In genomic region chr4:47603378-47603777, GRCm38 (mm10) we compare ENCODE assay signal across 7 mouse cellular contexts.
DNase-seq lines count a peak whose midpoint lies in the region; ATAC-seq and TF ChIP-seq lines count a peak whose summit lies in the region.

No protein-coding gene starts in this region.

- H3K4me2 ChIP-seq in hindbrain, embryonic 11.5 days (replicated peaks; ENCODE audit: low read depth, low read length), result peak overlapping the region; percentile 18; the same call in 1 of the 2 replicates
- H3K4me2 ChIP-seq in midbrain, postnatal 0 days (ENCODE audit: low read depth, low read length, poor library complexity, severe bottlenecking), result peak overlapping the region; percentile 41

- H3K27ac ChIP-seq in embryonic fibroblast, embryonic 13.5 days (ENCODE audit: insufficient read depth, low read length), result peak overlapping the region; percentile 7
- no peak overlapping the region for H3K27ac ChIP-seq in hindbrain, embryonic 11.5 days (ENCODE audit: low read depth, low read length)
- H3K27ac ChIP-seq in midbrain, postnatal 0 days (ENCODE audit: low read depth, low read length), result no peak overlapping the region

- peaks cover 9% of the 10 kb centered on the region for H3K4me1 ChIP-seq in embryonic fibroblast, embryonic 13.5 days (ENCODE audit: control insufficient read depth, insufficient read depth, low read length)
- H3K4me1 ChIP-seq in hindbrain, embryonic 11.5 days (replicated peaks; ENCODE audit: control insufficient read depth, insufficient read depth, low read length), result no peaks in the 10 kb centered on the region
- H3K4me1 ChIP-seq in midbrain, postnatal 0 days (ENCODE audit: insufficient read depth, low read length), result no peaks in the 10 kb centered on the region

- peak overlapping the region; percentile 10; the same call in 1 of the 2 replicates for H3K4me3 ChIP-seq in embryonic fibroblast, embryonic 13.5 days (ENCODE audit: insufficient read depth, low read length)
- H3K4me3 ChIP-seq in hindbrain, embryonic 11.5 days (ENCODE audit: low read depth, low read length), result no peak overlapping the region
- H3K4me3 ChIP-seq in midbrain, postnatal 0 days (ENCODE audit: low read depth, low read length), result peak overlapping the region; percentile 11; the same call in 1 of the 2 replicates

- no peaks in the 10 kb centered on the region for H3K36me3 ChIP-seq in hindbrain, embryonic 11.5 days (ENCODE audit: control insufficient read depth, insufficient read depth, low read length)
- no peaks in the 10 kb centered on the region for H3K36me3 ChIP-seq in midbrain, postnatal 0 days (ENCODE audit: insufficient read depth, low read length)

- H3K9me3 ChIP-seq in hindbrain, embryonic 11.5 days (ENCODE audit: control insufficient read depth, low read length), result no peaks in the 10 kb centered on the region
- no peaks in the 10 kb centered on the region for H3K9me3 ChIP-seq in midbrain, postnatal 0 days (ENCODE audit: low read length)

- 68% methylated on average over 6 of the region's 6 CpGs for WGBS in hindbrain, embryonic 11.5 days
- 54% methylated on average over 6 of the region's 6 CpGs for WGBS in midbrain, postnatal 0 days

- no peak for TF ChIP-seq POLR2A in embryonic fibroblast, embryonic 13.5 days (IDR thresholded peaks at IDR 0.05; ENCODE audit: low read depth, low read length)

- H3K9ac ChIP-seq in hindbrain, embryonic 11.5 days (ENCODE audit: low read depth, low read length), result no peak overlapping the region
- H3K9ac ChIP-seq in midbrain, postnatal 0 days (replicated peaks; ENCODE audit: low read length, poor library complexity, severe bottlenecking), result no peak overlapping the region

- H3K27me3 ChIP-seq in hindbrain, embryonic 11.5 days (ENCODE audit: control insufficient read depth, insufficient read depth, low read length), result no peaks in the 10 kb centered on the region
- no peaks in the 10 kb centered on the region for H3K27me3 ChIP-seq in midbrain, postnatal 0 days (ENCODE audit: insufficient read depth, low read length)

- ATAC-seq in hindbrain, embryonic 11.5 days (ENCODE audit: low FRiP score), result no peak
- 0 out of 2 replicates have a peak, but pooled peaks have one; percentile 42 for ATAC-seq in midbrain, postnatal 0 days (ENCODE audit: low FRiP score)
- ATAC-seq in megakaryocyte-erythroid progenitor cell, adult 5-6 weeks (replicated peaks; ENCODE audit: low FRiP score, low TSS enrichment, poor library complexity, severe bottlenecking), result no peak

- TF ChIP-seq CTCF in embryonic fibroblast, embryonic 13.5 days (IDR thresholded peaks at IDR 0.05; ENCODE audit: borderline replicate concordance, insufficient read depth, low read length), result no peak
- TF ChIP-seq CTCF in midbrain, postnatal 0 days (IDR thresholded peaks at IDR 0.05), result no peak

- DNase-seq in kidney, postnatal 10 days, result peak; percentile 22
- no peak for DNase-seq in kidney, postnatal 25 days
- DNase-seq in hindbrain, embryonic 11.5 days (ENCODE audit: low spot score), result no peak
- DNase-seq in midbrain, postnatal 0 days (ENCODE audit: low spot score), result no peak
- no peak for DNase-seq in thymus, postnatal 25 days
